Mouse (Mus musculus) hindbrain, postnatal 0 days (tissue): ENCODE results near the gene Ccdc162. TPM values are rescaled to one million over a fixed set of nuclear protein-coding genes. Genes with fewer than 3 reads are reported as not detected.

ENCODE experiments used
- ATAC-seq: fragments of 200-750 bp; cut with Nextera tagmentation; 2 replicates; pipeline ENCODE4 v1.8.0; 2017; ENCODE audit warnings: mild to moderate bottlenecking, moderate TSS enrichment, moderate library complexity
- DNase-seq: peaks from one replicate; pipeline ENCODE4 v3.0.0-alpha.2; 2015; ENCODE audit warnings: low spot score
- H3K27ac ChIP-seq: fragments of 300-500 bp; sonication (generic); 2 replicates; pipeline ENCODE4 v1.5.1; 2014; ENCODE audit warnings: mild to moderate bottlenecking
- H3K27me3 ChIP-seq: fragments of 300-500 bp; sonication (generic); 2 replicates; pipeline ENCODE4 v1.6.1; 2014; ENCODE audit warnings: low read length, mixed read lengths; ENCODE audit not compliant: insufficient read depth
- H3K36me3 ChIP-seq: fragments of 300-500 bp; sonication (generic); 2 replicates; pipeline ENCODE4 v1.6.1; 2014; ENCODE audit warnings: low read length, mixed read lengths; ENCODE audit not compliant: insufficient read depth
- H3K4me1 ChIP-seq: fragments of 300-500 bp; sonication (generic); 2 replicates; pipeline ENCODE4 v1.6.1; 2014; ENCODE audit warnings: antibody characterized with exemption, low read length, mixed read lengths; ENCODE audit not compliant: insufficient read depth
- H3K4me2 ChIP-seq: fragments of 300-500 bp; sonication (generic); 2 replicates; pipeline ENCODE4 v1.6.1; 2014; ENCODE audit warnings: low read depth, mild to moderate bottlenecking, low read length, moderate library complexity, mixed read lengths
- H3K4me3 ChIP-seq: fragments of 300-500 bp; sonication (generic); 2 replicates; pipeline ENCODE4 v1.5.1; 2014; ENCODE audit warnings: low read length
- H3K9ac ChIP-seq: fragments of 300-500 bp; sonication (generic); replicated peaks from 2 replicates; pipeline ENCODE4 v1.6.1; 2014; ENCODE audit warnings: mild to moderate bottlenecking, low read length, moderate library complexity, mixed read lengths
- H3K9me3 ChIP-seq: fragments of 300-500 bp; sonication (generic); 2 replicates; pipeline ENCODE4 v1.6.1; 2016; ENCODE audit warnings: low read length, mixed read lengths
- CTCF ChIP-seq: IDR thresholded peaks from 2 replicates; pipeline ENCODE4 v1.5.1; 2016; ENCODE audit warnings: antibody characterized with exemption, control low read depth, low read depth
- WGBS: fragments of 180-500 bp; shearing (Covaris S2); extraction: QIAGEN DNeasy Blood & Tissue Kit; methylation state at CpG from one replicate; pipeline ENCODE4 v1.1.7; 2014; 5-methylcytosine and 5-hydroxymethylcytosine counted together
- microRNA-seq, 2 experiments: library from miRNA; unstranded; fragments of <30 nt; microRNA quantifications; one replicate each; pipeline ENCODE4; 2016
- polyA plus RNA-seq: library from polyadenylated mRNA; unstranded; fragments of >200 nt; fragmentation: Nextera tagmentation; extraction: Ambion mirVana; gene quantifications from 2 replicates; pipeline ENCODE4 v1.2.1, GENCODE M21; 2015
- total RNA-seq: library from RNA; depleted of rRNA; stranded (reverse); fragments of >200 nt; gene quantifications from 2 replicates; pipeline ENCODE4 v1.2.3, GENCODE M21; 2014; rRNA removed

Gene Ccdc162
- total and polyA plus RNA-seq, 2 experiments from 2014 or later, result 2.1 to 3.3 TPM

DNA sequence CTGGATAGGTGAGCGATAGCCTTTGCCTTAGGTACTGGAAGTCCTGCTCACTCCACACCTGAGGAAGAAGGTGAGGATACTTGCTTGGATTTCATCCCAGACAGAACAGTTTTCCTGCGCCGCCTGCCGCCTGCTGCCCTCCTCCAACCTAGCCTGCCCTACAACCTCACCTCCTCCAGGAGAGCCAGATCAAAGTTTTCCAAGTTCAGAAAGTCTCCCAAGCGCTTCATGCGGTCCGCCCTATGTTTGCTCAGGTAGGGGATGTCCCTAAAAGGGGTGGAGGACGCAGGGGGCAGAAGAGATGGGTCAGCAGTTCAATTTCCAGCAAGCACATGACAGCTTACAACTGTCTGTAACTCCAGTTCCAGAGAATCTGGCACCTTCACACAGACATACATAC is 227.1 kb downstream of the Ccdc162 start:
- ATAC-seq, result no peak
- peaks cover 9% of the 10 kb centered on the region; the same call in 1 of the 2 replicates for H3K4me1 ChIP-seq
- no peaks in the 10 kb centered on the region for H3K27me3 ChIP-seq
- no peak for DNase-seq
- H3K4me2 ChIP-seq, result peak overlapping the region; percentile 94
- TF ChIP-seq CTCF, result no peak
- H3K36me3 ChIP-seq, result no peaks in the 10 kb centered on the region; the same call in 1 of the 2 replicates
- peak overlapping the region; percentile 61 for H3K9ac ChIP-seq
- no peaks in the 10 kb centered on the region for H3K9me3 ChIP-seq
- H3K27ac ChIP-seq, result peak overlapping the region; percentile 71; the same call in 1 of the 2 replicates
- 29% methylated on average over 8 of the region's 8 CpGs for WGBS
- peak overlapping the region; percentile 55 for H3K4me3 ChIP-seq

DNA sequence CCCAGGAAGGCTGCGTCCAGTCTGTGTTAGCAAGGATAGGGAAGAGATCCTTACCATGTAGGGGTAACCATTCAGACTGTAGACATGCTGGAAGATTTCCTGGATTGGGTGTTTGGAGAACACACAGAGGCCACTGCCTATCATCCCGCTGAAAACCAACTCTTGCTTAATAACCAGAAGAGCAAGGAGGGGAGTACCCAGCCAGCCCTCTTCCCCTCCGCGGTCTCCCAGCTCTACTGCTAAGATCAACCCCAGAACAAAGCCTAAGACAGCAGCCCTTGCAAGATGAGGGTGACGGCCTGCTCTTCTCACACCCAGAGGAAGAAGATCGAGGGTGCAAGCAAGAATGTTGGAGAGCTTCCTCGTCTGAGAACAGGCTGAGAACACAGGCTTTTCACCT is 227.6 kb downstream of the Ccdc162 start:
- no peak for TF ChIP-seq CTCF
- Histone ChIP-seq H3K4me3 (peak overlapping the region; percentile 55), H3K4me2 (peak overlapping the region; percentile 94), H3K27ac (no peak overlapping the region), H3K27me3 (no peaks in the 10 kb centered on the region), H3K36me3 (no peaks in the 10 kb centered on the region; the same call in 1 of the 2 replicates), H3K4me1 (peaks cover 9% of the 10 kb centered on the region; the same call in 1 of the 2 replicates), H3K9me3 (no peaks in the 10 kb centered on the region), H3K9ac (peak overlapping the region; percentile 61; the same call in 1 of the 2 replicates)
- ATAC-seq (no peak), DNase-seq (no peak)
- 39% methylated on average over 7 of the region's 7 CpGs for WGBS

Small RNA genes within 50 kb of the gene (microRNA-seq; reads per million reads assigned to microRNA genes)
- gene Mir3473b, result 0 reads per million in 2 experiments

Other genes with a start within 250 kb of the Ccdc162 start
- gene Mical1, start 240.3 kb downstream of the Ccdc162 start, total RNA-seq, result 27.9 and 53.5 TPM in 2 replicates
- 22.2 and 23.6 TPM in 2 replicates for gene Mical1, start 240.3 kb downstream of the Ccdc162 start, polyA plus RNA-seq
- gene Smpd2, start 226.3 kb downstream of the Ccdc162 start, total RNA-seq, result 48.0 and 74.5 TPM in 2 replicates
- gene Smpd2, start 226.3 kb downstream of the Ccdc162 start, polyA plus RNA-seq, result 50.5 and 52.3 TPM in 2 replicates
- gene Ppil6, start 226.2 kb downstream of the Ccdc162 start, total RNA-seq, result 1.8 and 3.7 TPM in 2 replicates
- 6.5 and 7.7 TPM in 2 replicates for gene Ppil6, start 226.2 kb downstream of the Ccdc162 start, polyA plus RNA-seq
- gene Cd164, start 197.2 kb downstream of the Ccdc162 start, total RNA-seq, result 31.3 and 35.7 TPM in 2 replicates
- gene Cd164, start 197.2 kb downstream of the Ccdc162 start, polyA plus RNA-seq, result 61.8 and 61.9 TPM in 2 replicates
- gene Cep57l1, start 93.2 kb upstream of the Ccdc162 start, total RNA-seq, result 5.8 and 11.6 TPM in 2 replicates
- gene Cep57l1, start 93.2 kb upstream of the Ccdc162 start, polyA plus RNA-seq, result 8.0 and 10.3 TPM in 2 replicates
- gene Sesn1, start 93.3 kb upstream of the Ccdc162 start, total RNA-seq, result 43.9 and 49.2 TPM in 2 replicates
- gene Sesn1, start 93.3 kb upstream of the Ccdc162 start, polyA plus RNA-seq, result 35.9 and 42.0 TPM in 2 replicates